Mouse (Mus musculus) liver, embryonic 14.5 days (tissue): Measurements from ENCODE around the gene Gm10518. TPM values are rescaled to one million over a fixed set of nuclear protein-coding genes. Genes with fewer than 3 reads are reported as not detected.
"Not testable (repeated sequence)": the region's sequence is repeated elsewhere in the genome, so short reads cannot be mapped to it uniquely, and the experiment has no call there.

Source experiments
- ATAC-seq: fragments of 200-750 bp; cut with Nextera tagmentation; 2 replicates; pipeline ENCODE4 v1.8.0; 2017; ENCODE audit warnings: moderate number of reproducible peaks, mild to moderate bottlenecking, moderate library complexity; ENCODE audit not compliant: insufficient read depth
- DNase-seq, 3 experiments: peaks; one replicate each; pipeline ENCODE4 v3.0.0-alpha.2; 2012 to 2013; ENCODE audit warnings: low read depth in 3 of 3, low spot score in 3 of 3
- H3K27ac ChIP-seq: fragments of 300-500 bp; sonication (generic); 2 replicates; pipeline ENCODE4 v1.5.1; 2014; ENCODE audit warnings: moderate library complexity, mild to moderate bottlenecking, control low read depth, inconsistent platforms
- H3K27me3 ChIP-seq: fragments of 300-500 bp; sonication (generic); 2 replicates; pipeline ENCODE4 v1.6.1; 2014; ENCODE audit warnings: mild to moderate bottlenecking, low read length, moderate library complexity; ENCODE audit not compliant: control insufficient read depth, insufficient read depth
- H3K36me3 ChIP-seq: fragments of 300-500 bp; sonication (generic); replicated peaks from 2 replicates; pipeline ENCODE4 v1.6.1; 2014; ENCODE audit warnings: low read depth; ENCODE audit not compliant: control insufficient read depth, insufficient read depth
- H3K4me1 ChIP-seq, 2 experiments: fragments of 200-500 bp in 1 of 2; fragments of 300-500 bp in 1 of 2; sonication (generic) in 1 of 2; replicated peaks; 2 replicates each; pipeline ENCODE4 v1.6.1; 2012 to 2014; ENCODE audit warnings: antibody characterized with exemption in 1 of 2, inconsistent platforms in 1 of 2, low read length in 1 of 2; ENCODE audit not compliant: control insufficient read depth in 2 of 2, insufficient read depth in 2 of 2
- H3K4me2 ChIP-seq: fragments of 300-500 bp; sonication (generic); 2 replicates; pipeline ENCODE4 v1.6.1; 2014; ENCODE audit warnings: low read depth, mild to moderate bottlenecking, control low read depth, moderate library complexity
- H3K4me3 ChIP-seq, 2 experiments: fragments of 200-500 bp in 1 of 2; fragments of 300-500 bp in 1 of 2; sonication (generic) in 1 of 2; 2 replicates each; pipeline ENCODE4 v1.5.1; 2012 to 2014; ENCODE audit warnings: low read depth in 2 of 2, low read length in 2 of 2, mild to moderate bottlenecking in 2 of 2, control low read depth in 1 of 2, inconsistent platforms in 1 of 2, moderate library complexity in 1 of 2; ENCODE audit not compliant: insufficient read depth in 1 of 2
- H3K9ac ChIP-seq: fragments of 300-500 bp; sonication (generic); replicated peaks from 2 replicates; pipeline ENCODE4 v1.6.1; 2014; ENCODE audit warnings: mild to moderate bottlenecking, control low read depth, moderate library complexity
- H3K9me3 ChIP-seq: fragments of 300-500 bp; sonication (generic); 2 replicates; pipeline ENCODE4 v1.6.1; 2016; ENCODE audit warnings: low read length, mixed read lengths; ENCODE audit not compliant: control insufficient read depth
- CTCF ChIP-seq: IDR thresholded peaks from 2 replicates; pipeline ENCODE4 v1.5.1; 2016; ENCODE audit warnings: antibody characterized with exemption, low read depth, control low read depth
- EP300 ChIP-seq: IDR thresholded peaks from 2 replicates; pipeline ENCODE4 v1.6.1; 2016; ENCODE audit warnings: antibody characterized with exemption, low read depth
- WGBS: fragments of 180-500 bp; shearing (Covaris S2); extraction: QIAGEN DNeasy Blood & Tissue Kit; methylation state at CpG from one replicate; pipeline ENCODE4 v1.1.7; 2014; ENCODE audit not compliant: insufficient replicate concordance; 5-methylcytosine and 5-hydroxymethylcytosine counted together
- polyA plus RNA-seq, 2 experiments: library from polyadenylated mRNA; depleted of rRNA in 1 of 2; stranded (reverse) in 1 of 2; unstranded in 1 of 2; fragments of >200 nt; fragmentation: Nextera tagmentation in 1 of 2; extraction: Ambion mirVana in 1 of 2; gene quantifications; 2 replicates each; pipeline versions ENCODE4 v1.2.1 to v1.2.3; 2012 to 2014

The Gm10518 gene
- polyA plus RNA-seq, 2 experiments: 0.37 TPM; not detected in 1

- 67% methylated on average over 2 of the region's 2 CpGs for WGBS
- no peaks in the 10 kb centered on the region for H3K27me3 ChIP-seq
- TF ChIP-seq CTCF: no peak
- no peak for TF ChIP-seq EP300
Observed at GRCm38 (mm10) chr1:179814616-179815015, 11.4 kb downstream of the Gm10518 start.

GRCm38 (mm10) chr1:179818490-179819278, 15.5 kb downstream of the Gm10518 start:
- H3K4me2 ChIP-seq: peak overlapping the region; percentile 42
- ATAC-seq, H3K27ac ChIP-seq: not testable (repeated sequence)

More at GRCm38 (mm10) chr1:179814616-179815015, 11.4 kb downstream of the Gm10518 start:
- no peak overlapping the region for H3K4me3 ChIP-seq
- H3K9me3 ChIP-seq: no peaks in the 10 kb centered on the region
- H3K4me2 ChIP-seq: no peak overlapping the region
- ATAC-seq (no peak), DNase-seq (no peak)
- no peaks in the 10 kb centered on the region for H3K36me3 ChIP-seq
- H3K4me1 ChIP-seq: peaks cover 8 to 14% of the 10 kb centered on the region in 2 experiments
- H3K9ac ChIP-seq: no peak overlapping the region
- no peak overlapping the region for H3K27ac ChIP-seq

GRCm38 (mm10) chr1:179824549-179824948, 21.4 kb downstream of the Gm10518 start:
- Histone ChIP-seq H3K4me1 (no peaks in the 10 kb centered on the region; a peak in 1 of 4 replicates), H3K9me3 (no peaks in the 10 kb centered on the region; the same call in 1 of the 2 replicates), H3K4me2 (no peak overlapping the region), H3K36me3 (no peaks in the 10 kb centered on the region), H3K27ac (no peak overlapping the region), H3K4me3 (no peak overlapping the region), H3K27me3 (no peaks in the 10 kb centered on the region), H3K9ac (no peak overlapping the region)
- DNase-seq (no peak), ATAC-seq (no peak)
- TF ChIP-seq CTCF: no peak
- no peak for TF ChIP-seq EP300
- WGBS: 62% methylated on average over 5 of the region's 5 CpGs

More at GRCm38 (mm10) chr1:179818490-179819278, 15.5 kb downstream of the Gm10518 start:
- not testable (repeated sequence) for H3K36me3 ChIP-seq, H3K4me1 ChIP-seq, H3K4me3 ChIP-seq, H3K27me3 ChIP-seq, DNase-seq, H3K9ac ChIP-seq, H3K9me3 ChIP-seq
- 25% methylated on average over 11 of the region's 11 CpGs for WGBS
- TF ChIP-seq EP300: peak; percentile 64

GRCm38 (mm10) chr1:179828051-179828450, 24.9 kb downstream of the Gm10518 start:
- Histone ChIP-seq H3K9ac (no peak overlapping the region), H3K4me1 (peaks cover 0 to 5% of the 10 kb centered on the region in 2 experiments; a peak in 1 of 4 replicates), H3K27ac (no peak overlapping the region), H3K36me3 (no peaks in the 10 kb centered on the region), H3K4me2 (no peak overlapping the region), H3K27me3 (no peaks in the 10 kb centered on the region), H3K4me3 (no peak overlapping the region), H3K9me3 (no peaks in the 10 kb centered on the region; the same call in 1 of the 2 replicates)
- no peak for TF ChIP-seq EP300
- TF ChIP-seq CTCF: no peak
- no peak for DNase-seq
- ATAC-seq: no peak
- WGBS: 74% methylated on average over 5 of the region's 5 CpGs

GRCm38 (mm10) chr1:179828900-179829299, 25.7 kb downstream of the Gm10518 start:
- Histone ChIP-seq H3K4me1 (peaks cover 0 to 5% of the 10 kb centered on the region in 2 experiments; a peak in 1 of 4 replicates), H3K9me3 (no peaks in the 10 kb centered on the region; the same call in 1 of the 2 replicates), H3K4me2 (no peak overlapping the region), H3K27ac (no peak overlapping the region), H3K9ac (no peak overlapping the region), H3K27me3 (no peaks in the 10 kb centered on the region), H3K4me3 (no peak overlapping the region), H3K36me3 (no peaks in the 10 kb centered on the region)
- WGBS: 34% methylated on average over 4 of the region's 4 CpGs
- DNase-seq: no peak
- no peak for ATAC-seq
- TF ChIP-seq EP300 (no peak), CTCF (no peak)
